Mouse (Mus musculus) kidney, embryonic 14.5 days (tissue): ENCODE measurements around the gene Tnfrsf13c. TPM values are rescaled to one million over a fixed set of nuclear protein-coding genes. Genes with fewer than 3 reads are reported as not detected.

ENCODE experiments used
- microRNA counts: library from miRNA; unstranded; fragments of <30 nt; microRNA quantifications from one replicate; lab custom pipeline; 2017
- microRNA-seq: library from miRNA; unstranded; fragments of <30 nt; microRNA quantifications from one replicate; pipeline ENCODE4, GENCODE M21; 2016
- polyA plus RNA-seq: library from polyadenylated mRNA; unstranded; fragments of >200 nt; fragmentation: Nextera tagmentation; extraction: Ambion mirVana; gene quantifications from 2 replicates; pipeline ENCODE4 v1.2.1, GENCODE M21; 2014

Gene Tnfrsf13c
- polyA plus RNA-seq, 1 experiment from 2014 or later: 0.12 TPM

MicroRNA genes within 50 kb of the gene (microRNA counts, 519-probe panel; counts per million panel counts)
- 3,405 counts per million, percentile 14 among the panel's probes with 10 or more counts for microRNA mmu-miR-33 (lab: Ali Mortazavi, UCI)

Small RNA genes lying within 50 kb of the gene (microRNA-seq; reads per million reads assigned to microRNA genes)
- gene Mir33: 65.4 reads per million, percentile 48 among the genes with 10 or more reads in this experiment

Other genes with a start within 250 kb of the Tnfrsf13c start
- gene 1700029P11Rik, start 243.8 kb downstream of the Tnfrsf13c start, polyA plus RNA-seq: not detected in 2 replicates
- gene Xrcc6, start 236.5 kb downstream of the Tnfrsf13c start, polyA plus RNA-seq: 71.9 and 87.6 TPM in 2 replicates
- gene Desi1, start 190.5 kb downstream of the Tnfrsf13c start, polyA plus RNA-seq: 18.9 and 33.0 TPM in 2 replicates
- 342 and 399 TPM in 2 replicates for gene Snu13, start 176.8 kb downstream of the Tnfrsf13c start, polyA plus RNA-seq
- gene 4930407I10Rik, start 165.2 kb downstream of the Tnfrsf13c start, polyA plus RNA-seq: not detected in 2 replicates
- gene Mei1, start 154.4 kb downstream of the Tnfrsf13c start, polyA plus RNA-seq: 0.07 TPM in 1 of 2 replicates, not detected in the other
- gene Ccdc134, start 96.4 kb downstream of the Tnfrsf13c start, polyA plus RNA-seq: 12.8 and 19.6 TPM in 2 replicates
- 76.9 and 114 TPM in 2 replicates for gene Srebf2, start 77.2 kb downstream of the Tnfrsf13c start, polyA plus RNA-seq
- gene Shisa8, start 11.6 kb downstream of the Tnfrsf13c start, polyA plus RNA-seq: 0.80 and 1.1 TPM in 2 replicates
- gene Cenpm, start 20.4 kb upstream of the Tnfrsf13c start, polyA plus RNA-seq: 83.3 and 116 TPM in 2 replicates
- not detected in 2 replicates for gene 1500009C09Rik, start 28.0 kb upstream of the Tnfrsf13c start, polyA plus RNA-seq
- gene Sept3, start 50.5 kb upstream of the Tnfrsf13c start, polyA plus RNA-seq: 8.6 and 15.8 TPM in 2 replicates
- 0.23 and 0.65 TPM in 2 replicates for gene Wbp2nl, start 74.6 kb upstream of the Tnfrsf13c start, polyA plus RNA-seq
- gene Naga, start 114.6 kb upstream of the Tnfrsf13c start, polyA plus RNA-seq: 43.6 and 57.3 TPM in 2 replicates
- gene Pheta2, start 114.6 kb upstream of the Tnfrsf13c start, polyA plus RNA-seq: 4.7 and 8.9 TPM in 2 replicates
- gene Smdt1, start 114.6 kb upstream of the Tnfrsf13c start, polyA plus RNA-seq: 276 and 306 TPM in 2 replicates
- gene Ndufa6, start 130.0 kb upstream of the Tnfrsf13c start, polyA plus RNA-seq: 396 and 553 TPM in 2 replicates
- 7.0 and 8.2 TPM in 2 replicates for gene Cyp2d22, start 155.9 kb upstream of the Tnfrsf13c start, polyA plus RNA-seq
- gene Cyp2d11, start 169.7 kb upstream of the Tnfrsf13c start, polyA plus RNA-seq: not detected in 2 replicates
- gene Cyp2d10, start 182.8 kb upstream of the Tnfrsf13c start, polyA plus RNA-seq: not detected in 2 replicates
- 0.16 TPM in 1 of 2 replicates, not detected in the other for gene Cyp2d9, start 209.1 kb upstream of the Tnfrsf13c start, polyA plus RNA-seq